ENCODE assay signal across 8 mouse cellular contexts in genomic region chr19:6278439-6279073, GRCm38 (mm10). TPM values are rescaled to one million over a fixed set of nuclear protein-coding genes. Genes with fewer than 3 reads are reported as not detected.
DNase-seq lines count a peak whose midpoint lies in the region; ATAC-seq and TF ChIP-seq lines count a peak whose summit lies in the region.

No protein-coding gene starts in this region.

- DNase-seq in cerebellum, postnatal 14 days, result peak; percentile 27 to 52
- DNase-seq in lung, postnatal 36 days, result peak; percentile 56
- no peak for DNase-seq in urinary bladder, adult 18-20 months (ENCODE audit: low spot score in 2 of 2)
- no peak for DNase-seq in right cerebral cortex, postnatal 36 days (ENCODE audit: low spot score in 2 of 2)
- DNase-seq in spleen, adult 18-20 months, result no peak

- H3K4me1 ChIP-seq in E14TG2a.4 (replicated peaks; ENCODE audit: low read depth, low read length), result peaks cover 89% of the 10 kb centered on the region
- peaks cover 48% of the 10 kb centered on the region for H3K4me1 ChIP-seq in hindbrain, embryonic 13.5 days (replicated peaks)

- H3K27ac ChIP-seq in hindbrain, embryonic 13.5 days, result peak overlapping the region; percentile 15; the same call in 1 of the 2 replicates

- WGBS in hindbrain, embryonic 13.5 days, result 48% methylated on average over 6 of the region's 6 CpGs

- no peak for ATAC-seq in cerebellum, adult (ENCODE audit: insufficient number of reproducible peaks, low FRiP score, low TSS enrichment)
- no peak for ATAC-seq in hindbrain, embryonic 13.5 days (ENCODE audit: low FRiP score)

- TF ChIP-seq CTCF in E14TG2a.4 (conservative IDR thresholded peaks at IDR 0.05; ENCODE audit: low read length), result no peak

- H3K9ac ChIP-seq in hindbrain, embryonic 13.5 days, result peak overlapping the region; percentile 91

- H3K4me2 ChIP-seq in hindbrain, embryonic 13.5 days, result peak overlapping the region; percentile 90

- no peaks in the 10 kb centered on the region for H3K27me3 ChIP-seq in E14TG2a.4 (ENCODE audit: insufficient read depth, low read length)
- H3K27me3 ChIP-seq in hindbrain, embryonic 13.5 days, result no peaks in the 10 kb centered on the region

- peaks cover 64% of the 10 kb centered on the region for H3K36me3 ChIP-seq in E14TG2a.4 (ENCODE audit: insufficient read depth, low read length)
- H3K36me3 ChIP-seq in hindbrain, embryonic 13.5 days, result peaks cover 39% of the 10 kb centered on the region

- peak overlapping the region; percentile 98 for H3K4me3 ChIP-seq in E14TG2a.4 (replicated peaks; ENCODE audit: low read length)
- peak overlapping the region; percentile 79 for H3K4me3 ChIP-seq in hindbrain, embryonic 13.5 days

- H3K9me3 ChIP-seq in E14TG2a.4 (ENCODE audit: low read length), result no peaks in the 10 kb centered on the region
- H3K9me3 ChIP-seq in hindbrain, embryonic 13.5 days, result no peaks in the 10 kb centered on the region

RNA-seq across cellular contexts. Expression of gene Ehd1, which starts 2.0 kb away (rescaled TPM):
- polyA plus RNA-seq in hindbrain, embryonic 13.5 days (2015; fragmentation: Nextera tagmentation; extraction: Ambion mirVana), result 86.8 and 96.4 TPM in 2 replicates

RNA-seq across cellular contexts. Expression of gene Cdc42bpg, which starts 27.7 kb away (rescaled TPM):
- polyA plus RNA-seq in hindbrain, embryonic 13.5 days (2015; fragmentation: Nextera tagmentation; extraction: Ambion mirVana), result 0.42 and 0.48 TPM in 2 replicates

RNA-seq across cellular contexts. Expression of gene Atg2a, which starts 37.1 kb away (rescaled TPM):
- 11.6 and 11.7 TPM in 2 replicates for polyA plus RNA-seq in hindbrain, embryonic 13.5 days (2015; fragmentation: Nextera tagmentation; extraction: Ambion mirVana)

RNA-seq across cellular contexts. Expression of gene Ppp2r5b, which starts 42.9 kb away (rescaled TPM):
- 93.8 and 98.3 TPM in 2 replicates for polyA plus RNA-seq in hindbrain, embryonic 13.5 days (2015; fragmentation: Nextera tagmentation; extraction: Ambion mirVana)

RNA-seq across cellular contexts. Expression of gene Gpha2, which starts 52.4 kb away (rescaled TPM):
- polyA plus RNA-seq in hindbrain, embryonic 13.5 days (2015; fragmentation: Nextera tagmentation; extraction: Ambion mirVana), result 0.27 TPM in 1 of 2 replicates, not detected in the other

Comparison
In these comparisons a context has a peak if more than half of its experiments do, and no peak if none do; other contexts are left out.
1. DNase-seq: peak in cerebellum, postnatal 14 days (2 of 2) and lung, postnatal 36 days (single experiment); none in urinary bladder, adult 18-20 months (0 of 2), right cerebral cortex, postnatal 36 days (0 of 2) and spleen, adult 18-20 months (0 of 2).